Mouse (Mus musculus) forebrain, embryonic 14.5 days (tissue): ENCODE measurements around the gene Gucy2e. TPM values are rescaled to one million over a fixed set of nuclear protein-coding genes. Genes with fewer than 3 reads are reported as not detected.

Experiments used
- ATAC-seq: fragments of 200-750 bp; cut with Nextera tagmentation; 2 replicates; pipeline ENCODE4 v1.8.0; 2017; ENCODE audit warnings: mild to moderate bottlenecking, moderate library complexity
- DNase-seq: peaks from one replicate; pipeline ENCODE4 v3.0.0-alpha.2; 2015; ENCODE audit warnings: low spot score
- H3K27ac ChIP-seq: fragments of 300-500 bp; sonication (generic); 2 replicates; pipeline ENCODE4 v1.5.1; 2014; ENCODE audit warnings: low read depth, mild to moderate bottlenecking, control low read depth, low read length, moderate library complexity
- H3K27me3 ChIP-seq: fragments of 300-500 bp; sonication (generic); replicated peaks from 2 replicates; pipeline ENCODE4 v1.6.1; 2014; ENCODE audit warnings: low read length, control low read depth, mixed read lengths; ENCODE audit not compliant: control insufficient read depth, insufficient read depth
- H3K36me3 ChIP-seq: fragments of 300-500 bp; sonication (generic); 2 replicates; pipeline ENCODE4 v1.6.1; 2014; ENCODE audit warnings: low read length, control low read depth; ENCODE audit not compliant: control insufficient read depth, insufficient read depth
- H3K4me1 ChIP-seq: fragments of 300-500 bp; sonication (generic); 2 replicates; pipeline ENCODE4 v1.6.1; 2014; ENCODE audit warnings: antibody characterized with exemption, low read length, control low read depth; ENCODE audit not compliant: control insufficient read depth, insufficient read depth
- H3K4me2 ChIP-seq: fragments of 300-500 bp; sonication (generic); 2 replicates; pipeline ENCODE4 v1.6.1; 2014; ENCODE audit warnings: mild to moderate bottlenecking, control low read depth, low read length
- H3K4me3 ChIP-seq: fragments of 300-500 bp; sonication (generic); 2 replicates; pipeline ENCODE4 v1.5.1; 2014; ENCODE audit warnings: low read depth, low read length, control low read depth
- H3K9ac ChIP-seq: fragments of 300-500 bp; sonication (generic); 2 replicates; pipeline ENCODE4 v1.6.1; 2014; ENCODE audit warnings: mild to moderate bottlenecking, low read length, control low read depth, moderate library complexity
- H3K9me3 ChIP-seq: fragments of 300-500 bp; sonication (generic); replicated peaks from 2 replicates; pipeline ENCODE4 v1.6.1; 2016; ENCODE audit warnings: low read length, control low read depth, mixed read lengths; ENCODE audit not compliant: control insufficient read depth
- WGBS: fragments of 180-500 bp; shearing (Covaris S2); extraction: QIAGEN DNeasy Blood & Tissue Kit; methylation state at CpG from one replicate; pipeline ENCODE4 v1.1.7; 2014; 5-methylcytosine and 5-hydroxymethylcytosine counted together
- polyA plus RNA-seq: library from polyadenylated mRNA; unstranded; fragments of >200 nt; fragmentation: Nextera tagmentation; extraction: Ambion mirVana; gene quantifications from 2 replicates; pipeline ENCODE4 v1.2.1, GENCODE M21; 2014

Gucy2e gene
- polyA plus RNA-seq, 1 experiment from 2014 or later, result 0.41 TPM

GRCm38 (mm10) chr11:69178525-69178924 lies 58.3 kb downstream of the Gucy2e start:
- Histone ChIP-seq H3K4me2 (no peak overlapping the region), H3K27ac (no peak overlapping the region), H3K27me3 (no peaks in the 10 kb centered on the region), H3K36me3 (no peaks in the 10 kb centered on the region), H3K9ac (no peak overlapping the region), H3K9me3 (no peaks in the 10 kb centered on the region), H3K4me3 (no peak overlapping the region), H3K4me1 (no peaks in the 10 kb centered on the region)
- 76% methylated on average over 3 of the region's 3 CpGs for WGBS
- DNase-seq, result no peak
- no peak for ATAC-seq

- no peaks in the 10 kb centered on the region for H3K4me1 ChIP-seq
- no peak for DNase-seq
- no peak overlapping the region for H3K27ac ChIP-seq
- 85% methylated on average over 7 of the region's 7 CpGs for WGBS
- H3K4me2 ChIP-seq, result no peak overlapping the region
- H3K36me3 ChIP-seq, result no peaks in the 10 kb centered on the region
- H3K4me3 ChIP-seq, result no peak overlapping the region
- no peak overlapping the region for H3K9ac ChIP-seq
- H3K9me3 ChIP-seq, result no peaks in the 10 kb centered on the region
- H3K27me3 ChIP-seq, result no peaks in the 10 kb centered on the region
- ATAC-seq, result no peak
Measured at GRCm38 (mm10) chr11:69174722-69175121, 62.1 kb downstream of the Gucy2e start.

- H3K4me2 ChIP-seq, result no peak overlapping the region
- 100% methylated on average over 2 of the region's 2 CpGs for WGBS
- no peak for DNase-seq
- H3K4me3 ChIP-seq, result no peak overlapping the region
- no peaks in the 10 kb centered on the region for H3K27me3 ChIP-seq
- ATAC-seq, result no peak
- no peaks in the 10 kb centered on the region for H3K36me3 ChIP-seq
- H3K9me3 ChIP-seq, result no peaks in the 10 kb centered on the region
- no peak overlapping the region for H3K9ac ChIP-seq
- no peaks in the 10 kb centered on the region for H3K4me1 ChIP-seq
- H3K27ac ChIP-seq, result no peak overlapping the region
Measured at GRCm38 (mm10) chr11:69172606-69173005, 64.2 kb downstream of the Gucy2e start.

- Histone ChIP-seq H3K36me3 (no peaks in the 10 kb centered on the region), H3K27me3 (no peaks in the 10 kb centered on the region), H3K9me3 (no peaks in the 10 kb centered on the region), H3K27ac (no peak overlapping the region), H3K4me1 (no peaks in the 10 kb centered on the region), H3K4me2 (no peak overlapping the region), H3K4me3 (no peak overlapping the region), H3K9ac (no peak overlapping the region)
- 26% methylated on average over 7 of the region's 7 CpGs for WGBS
- ATAC-seq, result no peak
- DNase-seq, result peak; percentile 46
Measured at GRCm38 (mm10) chr11:69171626-69172025, 65.2 kb downstream of the Gucy2e start.

- Histone ChIP-seq H3K9ac (no peak overlapping the region), H3K27me3 (no peaks in the 10 kb centered on the region), H3K4me3 (no peak overlapping the region), H3K4me2 (no peak overlapping the region), H3K4me1 (no peaks in the 10 kb centered on the region), H3K27ac (no peak overlapping the region), H3K9me3 (no peaks in the 10 kb centered on the region), H3K36me3 (no peaks in the 10 kb centered on the region)
- ATAC-seq (no peak), DNase-seq (no peak)
- WGBS, result 83% methylated on average over 12 of the region's 12 CpGs
Measured at GRCm38 (mm10) chr11:69169313-69169712, 67.5 kb downstream of the Gucy2e start.

Other genes starting within 250 kb of the Gucy2e start
- 14.1 and 15.6 TPM in 2 replicates for gene Pfas, start 228.6 kb downstream of the Gucy2e start, polyA plus RNA-seq
- 43.4 and 56.1 TPM in 2 replicates for gene Ctc1, start 221.1 kb downstream of the Gucy2e start, polyA plus RNA-seq
- gene Aurkb, start 191.4 kb downstream of the Gucy2e start, polyA plus RNA-seq, result 69.2 and 74.0 TPM in 2 replicates
- 10.7 and 13.9 TPM in 2 replicates for gene Borcs6, start 177.3 kb downstream of the Gucy2e start, polyA plus RNA-seq
- 45.2 and 49.6 TPM in 2 replicates for gene Tmem107, start 166.2 kb downstream of the Gucy2e start, polyA plus RNA-seq
- 124 and 188 TPM in 2 replicates for gene Vamp2, start 148.5 kb downstream of the Gucy2e start, polyA plus RNA-seq
- 6.8 and 11.6 TPM in 2 replicates for gene Per1, start 141.8 kb downstream of the Gucy2e start, polyA plus RNA-seq
- 0.23 and 0.24 TPM in 2 replicates for gene Hes7, start 116.6 kb downstream of the Gucy2e start, polyA plus RNA-seq
- gene 9130213A22Rik, start 114.4 kb downstream of the Gucy2e start, polyA plus RNA-seq, result 0.14 TPM in 2 replicates
- 0.94 and 2.1 TPM in 2 replicates for gene Aloxe3, start 111.1 kb downstream of the Gucy2e start, polyA plus RNA-seq
- gene Alox12b, start 80.0 kb downstream of the Gucy2e start, polyA plus RNA-seq, result 0.15 TPM in 1 of 2 replicates, not detected in the other
- gene Alox8, start 39.2 kb downstream of the Gucy2e start, polyA plus RNA-seq, result 0.08 TPM in 1 of 2 replicates, not detected in the other
- gene Cntrob, start 86.7 kb upstream of the Gucy2e start, polyA plus RNA-seq, result 13.9 and 18.9 TPM in 2 replicates
- 188 and 243 TPM in 2 replicates for gene Trappc1, start 86.9 kb upstream of the Gucy2e start, polyA plus RNA-seq
- gene Kcnab3, start 89.2 kb upstream of the Gucy2e start, polyA plus RNA-seq, result 3.3 and 3.9 TPM in 2 replicates
- gene Rnf227, start 103.4 kb upstream of the Gucy2e start, polyA plus RNA-seq, result 126 and 146 TPM in 2 replicates
- gene Chd3, start 132.4 kb upstream of the Gucy2e start, polyA plus RNA-seq, result 70.3 and 77.3 TPM in 2 replicates
- 106 and 142 TPM in 2 replicates for gene Naa38, start 158.5 kb upstream of the Gucy2e start, polyA plus RNA-seq
- gene Cyb5d1, start 158.6 kb upstream of the Gucy2e start, polyA plus RNA-seq, result 31.1 and 36.4 TPM in 2 replicates
- gene Tmem88, start 161.2 kb upstream of the Gucy2e start, polyA plus RNA-seq, result 4.7 and 5.7 TPM in 2 replicates
- 28.7 and 38.2 TPM in 2 replicates for gene Kdm6b, start 176.6 kb upstream of the Gucy2e start, polyA plus RNA-seq